Mouse (Mus musculus) limb, embryonic 10.5 days (tissue): ENCODE data around the gene Cda. TPM values are rescaled to one million over a fixed set of nuclear protein-coding genes. Genes with fewer than 3 reads are reported as not detected.

Experiments
- microRNA-seq: library from miRNA; unstranded; fragments of <30 nt; microRNA quantifications from one replicate; pipeline ENCODE4, GENCODE M21; 2017
- polyA plus RNA-seq: library from polyadenylated mRNA; unstranded; fragments of >200 nt; fragmentation: Nextera tagmentation; extraction: Ambion mirVana; gene quantifications from 2 replicates; pipeline ENCODE4 v1.2.1, GENCODE M21; 2016

The Cda gene
- polyA plus RNA-seq, 1 experiment from 2014 or later = 4.1 TPM

Small RNA genes lying within 50 kb of the gene (microRNA-seq; reads per million reads assigned to microRNA genes)
- gene Gm27646 (not detected), gene Mir7019 (not detected)

Other genes with a start within 250 kb of the Cda start
- 134 and 163 TPM in 2 replicates for gene Hp1bp3, start 151.7 kb downstream of the Cda start, polyA plus RNA-seq
- 2.0 and 3.5 TPM in 2 replicates for gene Sh2d5, start 117.6 kb downstream of the Cda start, polyA plus RNA-seq
- 0.20 and 0.99 TPM in 2 replicates for gene Kif17, start 117.6 kb downstream of the Cda start, polyA plus RNA-seq
- 311 and 314 TPM in 2 replicates for gene Ddost, start 63.3 kb downstream of the Cda start, polyA plus RNA-seq
- 23.9 and 32.8 TPM in 2 replicates for gene Pink1, start 41.7 kb downstream of the Cda start, polyA plus RNA-seq
- gene Fam43b, start 28.5 kb upstream of the Cda start, polyA plus RNA-seq = not detected in 2 replicates
- 20.7 and 21.9 TPM in 2 replicates for gene Mul1, start 66.7 kb upstream of the Cda start, polyA plus RNA-seq
- 0.55 and 0.60 TPM in 2 replicates for gene Camk2n1, start 86.3 kb upstream of the Cda start, polyA plus RNA-seq